Mouse (Mus musculus) E14TG2a.4 (cell line): ENCODE results near the gene Ksr1.
"Not testable (repeated sequence)": the region's sequence is repeated elsewhere in the genome, so short reads cannot be mapped to it uniquely, and the experiment has no call there.

Source experiments
- H3K27me3 ChIP-seq: 2 replicates; pipeline ENCODE4 v1.6.1; 2014; ENCODE audit warnings: low read length, control low read depth; ENCODE audit not compliant: insufficient read depth
- H3K36me3 ChIP-seq: 2 replicates; pipeline ENCODE4 v1.6.1; 2014; ENCODE audit warnings: low read length, control low read depth; ENCODE audit not compliant: insufficient read depth
- H3K4me1 ChIP-seq: replicated peaks from 2 replicates; pipeline ENCODE4 v1.6.1; 2014; ENCODE audit warnings: low read depth, low read length, control low read depth
- H3K4me3 ChIP-seq: replicated peaks from 2 replicates; pipeline ENCODE4 v1.5.1; 2014; ENCODE audit warnings: mild to moderate bottlenecking, low read length
- H3K9me3 ChIP-seq: 2 replicates; pipeline ENCODE4 v1.6.1; 2014; ENCODE audit warnings: low read length, control low read depth
- CTCF ChIP-seq: conservative IDR thresholded peaks from 2 replicates; pipeline ENCODE4 v1.5.1; 2014; ENCODE audit warnings: low read length
- NANOG ChIP-seq: IDR thresholded peaks from 2 replicates; pipeline ENCODE4 v1.6.1; 2014; ENCODE audit warnings: borderline replicate concordance, low read length, mixed read lengths
- POU5F1 ChIP-seq: IDR thresholded peaks from 2 replicates; pipeline ENCODE4 v1.6.1; 2014; ENCODE audit warnings: low read length, borderline replicate concordance

Gene Ksr1

GRCm38 (mm10) chr11:79014602-79015325 is 131.4 kb downstream of the Ksr1 start:
- H3K27me3 ChIP-seq: no peaks in the 10 kb centered on the region
- peaks cover 83% of the 10 kb centered on the region for H3K4me1 ChIP-seq
- H3K36me3 ChIP-seq: peaks cover 10% of the 10 kb centered on the region; the same call in 1 of the 2 replicates
- TF ChIP-seq POU5F1 (no peak), CTCF (no peak), NANOG (no peak)
- H3K4me3 ChIP-seq: peak overlapping the region; percentile 41
- 0 out of 2 replicates have a peak, but pooled peaks cover 6% of the 10 kb centered on the region for H3K9me3 ChIP-seq

- peaks cover 81% of the 10 kb centered on the region for H3K4me1 ChIP-seq
- peak overlapping the region; percentile 41; the same call in 1 of the 2 replicates for H3K4me3 ChIP-seq
- H3K36me3 ChIP-seq: peaks cover 6% of the 10 kb centered on the region; the same call in 1 of the 2 replicates
- H3K27me3 ChIP-seq: no peaks in the 10 kb centered on the region
- TF ChIP-seq POU5F1 (no peak), CTCF (no peak), NANOG (no peak)
- H3K9me3 ChIP-seq: 0 out of 2 replicates have a peak, but pooled peaks cover 6% of the 10 kb centered on the region
Observed at GRCm38 (mm10) chr11:79013806-79014205, 132.4 kb downstream of the Ksr1 start.

GRCm38 (mm10) chr11:79013056-79013455 is 133.2 kb downstream of the Ksr1 start:
- H3K9me3 ChIP-seq: 0 out of 2 replicates have a peak, but pooled peaks cover 6% of the 10 kb centered on the region
- no peaks in the 10 kb centered on the region for H3K27me3 ChIP-seq
- no peak for TF ChIP-seq NANOG
- TF ChIP-seq CTCF: no peak
- TF ChIP-seq POU5F1: no peak
- H3K36me3 ChIP-seq: peaks cover under 1% of the 10 kb centered on the region; the same call in 1 of the 2 replicates
- peaks cover 81% of the 10 kb centered on the region for H3K4me1 ChIP-seq
- no peak overlapping the region for H3K4me3 ChIP-seq

- 0 out of 2 replicates have a peak, but pooled peaks cover 6% of the 10 kb centered on the region for H3K9me3 ChIP-seq
- H3K4me1 ChIP-seq: peaks cover 81% of the 10 kb centered on the region
- H3K4me3 ChIP-seq: no peak overlapping the region
- H3K27me3 ChIP-seq: no peaks in the 10 kb centered on the region
- TF ChIP-seq POU5F1 (no peak), NANOG (no peak), CTCF (no peak)
- no peaks in the 10 kb centered on the region; the same call in 1 of the 2 replicates for H3K36me3 ChIP-seq
Observed at GRCm38 (mm10) chr11:79012529-79012928, 133.7 kb downstream of the Ksr1 start.

GRCm38 (mm10) chr11:79008891-79009290 is 137.3 kb downstream of the Ksr1 start:
- TF ChIP-seq CTCF (no peak), NANOG (no peak), POU5F1 (no peak)
- Histone ChIP-seq H3K36me3 (no peaks in the 10 kb centered on the region), H3K9me3 (0 out of 2 replicates have a peak, but pooled peaks cover 6% of the 10 kb centered on the region), H3K27me3 (no peaks in the 10 kb centered on the region), H3K4me1 (peaks cover 79% of the 10 kb centered on the region), H3K4me3 (no peak overlapping the region)

GRCm38 (mm10) chr11:79008007-79008775 is 138.0 kb downstream of the Ksr1 start:
- Histone ChIP-seq H3K27me3 (no peaks in the 10 kb centered on the region), H3K4me1 (peaks cover 79% of the 10 kb centered on the region), H3K4me3 (no peak overlapping the region), H3K36me3 (no peaks in the 10 kb centered on the region), H3K9me3 (0 out of 2 replicates have a peak, but pooled peaks cover 6% of the 10 kb centered on the region)
- no peak for TF ChIP-seq POU5F1

GRCm38 (mm10) chr11:79007356-79007755 is 138.9 kb downstream of the Ksr1 start:
- H3K9me3 ChIP-seq, H3K27me3 ChIP-seq, H3K4me3 ChIP-seq, H3K36me3 ChIP-seq: not testable (repeated sequence)
- peaks cover 80% of the 10 kb centered on the region for H3K4me1 ChIP-seq

- Histone ChIP-seq H3K27me3 (no peaks in the 10 kb centered on the region), H3K36me3 (no peaks in the 10 kb centered on the region), H3K9me3 (no peaks in the 10 kb centered on the region), H3K4me3 (no peak overlapping the region), H3K4me1 (peaks cover 80% of the 10 kb centered on the region)
- TF ChIP-seq POU5F1: no peak
Observed at GRCm38 (mm10) chr11:79006417-79006816, 139.8 kb downstream of the Ksr1 start.
